Mouse (Mus musculus): ENCODE measurements around the gene Egln1. TPM values are rescaled to one million over a fixed set of nuclear protein-coding genes. Genes with fewer than 3 reads are reported as not detected.

Gene Egln1
- total RNA-seq, 1 experiment from 2014 or later = 77.1 TPM

DNA sequence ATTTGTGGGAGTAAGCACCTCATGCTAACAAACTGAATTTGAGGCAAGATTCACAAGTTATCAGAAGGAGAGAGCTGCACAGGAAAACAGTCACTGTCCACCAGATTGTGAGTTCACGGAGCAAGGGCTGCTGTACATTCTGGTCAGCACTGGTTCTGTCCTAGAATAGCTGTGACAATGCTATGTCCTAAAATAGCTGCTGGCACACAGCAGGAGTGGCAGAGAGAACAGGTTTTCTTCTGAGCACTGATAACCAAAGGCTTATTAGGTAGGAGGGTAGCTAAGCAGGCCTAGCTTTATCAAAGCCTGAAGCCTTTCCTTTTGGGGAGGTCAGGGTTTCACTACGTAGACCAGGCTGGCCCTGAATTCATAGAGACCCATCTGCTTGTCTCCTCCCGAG, 88.9 kb downstream of the Egln1 start:
- no peak for DNase-seq

DNA sequence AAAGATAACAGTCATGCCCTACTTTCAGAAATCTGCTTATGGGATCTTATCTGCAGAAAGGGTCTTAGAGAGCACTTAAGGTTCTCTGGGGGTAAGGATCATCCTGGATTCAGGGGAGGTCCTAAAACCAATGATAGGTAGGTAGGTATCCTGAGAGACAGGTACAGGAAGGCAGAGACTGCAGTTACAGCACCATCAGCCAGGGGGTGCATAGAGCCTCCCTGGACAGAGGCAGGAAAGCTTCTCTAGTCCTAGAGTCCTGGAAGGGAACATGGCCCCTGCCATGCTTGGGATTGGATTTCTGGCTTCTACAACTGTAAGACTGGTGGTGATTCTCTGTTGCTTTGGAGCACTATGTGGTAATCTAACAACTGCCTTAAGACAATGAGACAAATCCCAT, 89.7 kb downstream of the Egln1 start:
- peak; percentile 49 for DNase-seq

Other genes with a start within 250 kb of the Egln1 start
- 45.7 and 46.7 TPM in 2 replicates for gene Ttc13, start 227.3 kb downstream of the Egln1 start, total RNA-seq (2021)
- gene Arv1, start 227.2 kb downstream of the Egln1 start, total RNA-seq (2021) = 9.6 and 12.4 TPM in 2 replicates
- gene Fam89a, start 197.5 kb downstream of the Egln1 start, total RNA-seq (2021) = 1.8 TPM in 2 replicates
- gene Trim67, start 156.2 kb downstream of the Egln1 start, total RNA-seq (2021) = 4.7 and 5.4 TPM in 2 replicates
- 120 and 127 TPM in 2 replicates for gene Gnpat, start 86.3 kb downstream of the Egln1 start, total RNA-seq (2021)
- 27.0 and 29.8 TPM in 2 replicates for gene 2810004N23Rik, start 86.2 kb downstream of the Egln1 start, total RNA-seq (2021)
- gene Exoc8, start 51.6 kb downstream of the Egln1 start, total RNA-seq (2021) = 21.5 and 23.8 TPM in 2 replicates
- 20.1 and 21.3 TPM in 2 replicates for gene Sprtn, start 51.4 kb downstream of the Egln1 start, total RNA-seq (2021)
- gene Tsnax, start 63.7 kb upstream of the Egln1 start, total RNA-seq (2021) = 74.1 and 74.7 TPM in 2 replicates
- 3.4 and 3.8 TPM in 2 replicates for gene Disc1, start 104.9 kb upstream of the Egln1 start, total RNA-seq (2021)